Mouse (Mus musculus) cerebellum, postnatal 36 days (tissue): ENCODE measurements at regions not wholly inside any gene's neighbourhood (a gene's known extent, or its start where the extent isn't known, plus 50 kb on each side); places are given as distances from the start of the nearest gene placed in this dataset.
"Not testable (repeated sequence)": the region's sequence is repeated elsewhere in the genome, so short reads cannot be mapped to it uniquely, and the experiment has no call there.

Experiments used
- DNase-seq, 2 experiments: peaks; one replicate each; pipeline ENCODE4 v3.0.0; 2021 to 2022; ENCODE audit warnings: mixed read lengths in 2 of 2

DNA sequence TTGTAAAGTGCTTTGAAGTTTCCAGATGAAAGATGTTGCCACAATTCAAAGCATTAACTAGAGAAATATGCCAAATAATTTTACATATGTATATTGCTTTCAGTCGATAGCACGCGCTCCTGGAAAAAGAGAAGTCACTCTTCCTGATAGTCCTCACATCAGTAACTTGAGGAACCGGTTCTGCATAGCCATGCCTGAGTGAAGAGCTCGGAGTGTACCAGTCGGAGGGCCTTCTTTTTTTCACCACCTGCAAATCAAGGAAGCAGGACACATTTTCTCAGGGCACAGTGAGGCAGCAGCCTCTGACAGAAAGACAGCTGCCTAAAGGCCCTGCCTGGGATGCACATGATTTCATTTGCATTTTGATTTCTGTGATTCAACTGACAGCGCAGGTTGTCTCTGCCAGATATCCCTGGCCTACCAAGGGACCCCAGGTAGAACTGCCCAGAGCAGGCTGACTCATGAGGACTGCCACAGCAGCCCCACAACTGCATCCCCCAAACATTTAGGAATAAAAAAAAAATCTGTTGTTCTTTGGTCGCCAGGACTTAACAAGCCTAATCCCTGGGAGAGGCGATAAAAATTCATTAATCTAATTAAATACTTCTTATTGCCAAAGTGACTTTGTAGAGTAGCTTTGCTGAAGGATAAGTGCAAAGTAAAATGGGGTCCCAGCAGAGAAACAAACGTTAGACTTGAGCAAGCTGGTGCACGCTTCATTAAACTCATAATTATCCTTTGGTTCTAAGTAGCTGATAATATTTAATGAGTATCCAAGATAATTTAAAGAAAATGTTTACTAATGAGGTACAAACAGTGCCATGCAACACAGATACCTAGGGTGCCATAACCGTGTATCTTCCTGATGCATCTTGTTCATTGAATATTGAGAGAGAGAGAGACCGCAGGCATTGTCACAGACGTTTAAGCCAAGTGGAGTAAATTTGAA lies 202.7 kb downstream of the Faxc start:
- no peak for DNase-seq

DNA sequence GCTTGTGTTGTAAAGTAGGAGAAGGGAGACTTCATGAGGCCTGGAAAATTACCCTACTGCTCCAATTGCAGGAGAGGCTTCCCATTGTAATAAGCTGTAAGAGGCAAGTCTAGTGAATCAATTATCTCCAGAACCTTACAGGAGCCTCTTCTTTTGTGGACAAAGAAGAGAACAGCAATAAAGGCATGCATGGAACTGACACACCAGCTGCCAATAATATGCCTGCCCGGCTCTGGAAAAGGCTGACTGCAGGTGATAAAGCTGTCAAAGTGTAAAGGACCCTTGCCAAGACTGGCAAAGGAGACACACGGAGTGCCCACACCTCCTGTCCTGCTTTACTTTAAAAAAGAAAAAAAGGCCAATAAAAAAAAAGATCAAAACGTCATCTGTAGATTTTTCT lies 209.0 kb downstream of the Faxc start:
- no peak for DNase-seq

DNA sequence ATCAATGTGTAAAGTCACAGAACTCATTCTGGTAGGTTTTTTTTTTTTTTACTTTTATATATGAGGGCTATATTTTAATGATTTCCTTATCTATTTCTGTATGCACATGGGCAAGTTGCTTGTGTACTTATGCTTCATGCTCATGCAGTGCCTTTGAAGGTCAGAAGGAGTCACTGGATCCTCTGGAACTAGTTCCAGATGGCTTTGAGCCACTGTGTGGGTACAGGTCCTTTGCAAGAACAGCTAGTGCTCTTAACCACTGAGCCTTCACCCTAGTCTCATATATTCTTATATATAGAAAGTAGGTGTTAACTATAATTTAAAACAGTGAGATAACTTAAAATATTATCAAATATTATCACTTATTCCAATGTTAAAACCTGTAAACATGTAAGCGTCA lies 212.4 kb downstream of the Faxc start:
- DNase-seq, result no peak

DNA sequence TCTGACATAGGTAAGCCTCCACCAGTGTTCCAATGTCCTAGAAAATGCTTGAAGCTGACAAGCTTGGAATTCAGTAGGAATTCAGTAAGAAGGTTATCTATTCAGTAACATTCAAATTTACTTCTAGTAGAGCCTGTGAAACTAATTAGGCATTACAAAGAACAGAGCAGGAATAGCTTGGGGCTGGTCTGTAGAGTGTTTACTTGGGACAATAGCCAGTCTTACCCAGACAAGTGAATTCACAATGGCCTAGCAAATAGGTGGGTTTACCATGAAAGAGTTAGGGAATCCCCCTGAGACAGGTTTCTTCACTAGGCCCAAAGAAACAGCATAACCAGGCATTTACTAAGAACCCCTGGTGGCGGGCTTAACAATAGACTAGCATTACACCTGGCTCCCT lies 212.5 kb upstream of the Fbxl4 start:
- not testable (repeated sequence) for DNase-seq

DNA sequence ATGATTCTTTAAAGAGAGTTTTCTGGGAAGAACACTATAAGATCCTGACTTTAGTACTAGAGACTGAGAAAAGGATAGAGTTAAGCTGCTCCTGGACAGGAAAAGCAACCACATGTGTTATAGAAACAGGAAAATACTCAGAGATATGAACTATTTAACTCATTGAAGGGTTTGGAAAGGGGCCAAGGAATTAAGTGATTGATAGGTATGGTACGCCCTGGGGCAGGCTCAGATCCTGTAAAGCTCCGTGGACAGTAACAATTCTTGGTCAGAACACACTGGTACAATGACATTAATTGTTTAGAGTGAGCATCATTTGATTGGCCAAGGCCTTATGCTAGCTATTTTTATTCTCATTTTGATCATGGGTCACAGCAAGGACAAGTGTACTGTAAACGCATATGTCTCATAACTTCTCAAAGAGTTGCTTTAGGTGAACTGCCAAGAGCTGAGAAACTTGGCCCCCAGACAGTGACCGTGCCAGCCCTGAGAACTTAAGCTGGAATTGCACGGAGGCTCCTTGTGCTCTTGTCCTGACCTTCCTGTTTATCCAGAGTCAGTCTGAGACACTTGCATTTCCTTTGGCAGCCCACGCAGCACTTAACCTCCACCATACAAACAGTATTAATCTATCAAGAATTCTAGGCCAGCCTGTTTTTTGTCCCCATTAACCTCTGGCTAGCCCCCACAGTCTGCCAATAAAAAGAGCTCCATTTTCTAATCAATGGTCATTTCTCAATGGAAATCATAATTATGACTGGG lies 210.5 kb upstream of the Fbxl4 start:
- DNase-seq, result no peak

DNA sequence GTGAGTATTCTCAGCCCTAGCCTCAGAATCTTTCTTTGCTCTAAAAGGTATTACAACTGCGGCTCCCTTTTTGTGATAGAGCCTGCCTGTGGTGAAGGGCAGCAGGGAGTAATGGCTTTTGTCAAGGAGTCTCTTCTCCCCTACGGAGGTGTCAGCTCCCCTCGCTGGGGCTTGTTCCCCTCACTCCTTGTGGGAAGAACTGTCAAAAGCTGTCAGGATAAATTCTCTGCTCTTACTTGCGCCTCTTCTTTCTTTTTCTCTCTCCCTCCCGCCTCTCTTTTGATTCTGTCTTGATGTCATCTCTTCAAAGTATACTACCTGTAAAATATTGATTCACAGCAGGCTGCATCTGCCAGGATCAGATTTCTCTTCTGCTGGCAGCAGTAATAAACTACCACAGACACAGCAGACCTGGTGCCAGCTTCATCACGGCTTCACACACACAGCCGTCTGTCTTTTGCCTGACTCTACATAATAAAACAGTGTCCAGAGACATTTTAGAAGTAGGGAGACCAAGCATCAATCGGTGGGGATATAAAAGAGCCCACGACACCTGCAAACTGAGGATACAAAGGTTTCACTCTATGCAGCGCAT lies 205.3 kb upstream of the Fbxl4 start:
- no peak for DNase-seq

DNA sequence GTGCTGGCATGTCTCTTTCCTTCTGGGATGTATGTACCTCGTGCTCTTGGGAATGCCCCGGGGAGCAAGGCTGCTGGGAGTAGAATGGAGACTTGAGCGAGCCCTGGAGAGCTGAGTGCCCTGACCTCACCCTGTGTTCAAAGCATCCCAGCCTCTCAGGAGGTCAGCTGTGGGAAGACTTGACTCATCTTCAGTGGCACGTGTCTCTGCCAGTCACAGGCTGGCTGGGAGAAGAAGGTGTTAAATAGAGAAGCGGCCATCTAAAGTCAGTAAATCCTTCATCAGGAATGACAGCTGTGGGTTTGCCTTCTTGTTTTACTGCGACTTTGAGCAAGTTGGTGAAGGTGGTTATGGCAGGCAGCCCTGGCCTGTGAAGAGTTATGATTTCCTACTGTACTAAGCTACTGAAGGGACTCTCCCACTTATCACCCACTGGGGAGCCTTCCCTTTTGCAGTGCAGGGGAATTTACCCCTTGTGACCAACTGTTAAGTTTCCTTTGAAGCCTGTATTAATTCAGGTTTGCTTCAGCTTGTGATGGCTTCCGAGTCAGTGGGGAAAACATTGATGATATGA lies 204.3 kb upstream of the Fbxl4 start:
- no peak for DNase-seq

DNA sequence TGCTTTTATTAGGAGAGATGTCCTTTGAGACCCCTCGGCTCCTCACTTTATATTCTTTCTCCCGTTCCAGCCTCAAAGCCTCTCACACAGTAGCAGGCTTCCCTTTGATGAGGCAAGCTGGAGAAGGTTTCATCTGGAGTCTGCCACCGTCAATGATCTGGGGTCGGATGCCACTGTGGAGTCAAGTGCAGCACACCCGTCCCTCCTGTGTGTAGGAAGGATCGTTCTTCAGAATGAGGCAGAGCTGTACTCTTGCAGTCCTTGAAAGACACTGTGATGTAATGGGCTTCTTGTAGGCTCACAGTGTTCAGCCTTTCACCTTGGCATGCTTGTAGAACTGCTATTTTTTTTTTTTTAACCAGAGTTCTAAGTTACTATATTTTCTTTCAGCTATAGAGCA lies 203.7 kb upstream of the Fbxl4 start:
- DNase-seq, result no peak

DNA sequence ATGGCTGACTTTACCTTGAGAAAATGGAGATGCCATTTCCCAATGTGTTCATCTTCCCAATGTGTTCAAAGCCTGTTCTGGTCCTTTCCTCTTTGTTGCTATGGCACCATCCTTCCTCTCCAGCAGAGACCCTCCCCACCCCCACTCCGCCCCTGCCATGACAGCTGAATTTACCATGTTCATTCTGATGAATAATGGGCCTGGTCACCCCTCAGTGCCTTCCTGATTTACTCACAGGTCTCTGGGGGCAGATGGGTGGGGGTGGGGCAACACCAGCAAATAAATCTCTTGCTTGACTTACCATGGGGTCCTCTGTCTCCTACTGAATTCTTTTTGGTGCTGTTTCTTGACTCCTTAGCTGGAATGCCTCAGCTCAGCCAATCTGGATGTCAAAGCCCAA lies 170.9 kb upstream of the Fbxl4 start:
- no peak for DNase-seq

DNA sequence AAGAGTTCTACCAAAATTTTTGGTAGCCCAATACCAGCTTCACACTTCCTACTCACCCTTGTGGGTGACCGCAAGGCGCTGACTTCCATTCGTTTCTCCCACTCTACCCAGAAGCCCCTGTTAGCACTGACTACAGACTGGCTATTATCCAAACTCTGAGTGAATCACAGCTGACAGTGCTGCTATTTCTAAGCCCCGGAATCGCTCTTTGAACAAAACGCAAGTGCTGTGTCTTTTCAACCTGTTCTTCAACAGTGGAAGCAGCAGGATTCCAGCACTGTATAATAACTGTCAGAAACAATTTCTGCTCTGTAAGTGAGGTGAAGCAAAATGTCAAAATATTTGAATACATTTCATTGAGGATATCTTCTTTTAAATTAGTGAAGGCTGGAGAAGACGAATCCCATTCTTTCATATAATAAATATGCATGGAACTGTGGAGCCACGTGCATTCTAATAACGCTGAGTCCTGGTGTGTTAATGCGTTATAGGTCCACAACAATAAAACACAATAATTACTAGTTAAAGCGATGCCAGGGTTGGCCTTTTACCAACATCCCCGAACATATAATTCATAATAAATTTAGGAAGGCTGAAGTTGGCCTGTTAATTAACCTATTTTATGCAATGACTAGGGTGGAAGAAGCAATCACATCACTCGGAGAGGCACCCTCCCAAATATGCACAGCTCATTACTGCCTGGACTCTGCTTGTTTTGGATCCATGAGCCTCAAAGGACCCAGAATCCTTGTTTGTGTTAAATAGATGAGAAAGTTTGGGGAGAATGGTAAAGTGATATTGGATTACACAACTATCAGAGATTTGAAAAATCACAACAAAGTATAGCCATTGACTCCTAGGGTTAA lies 169.0 kb upstream of the Fbxl4 start:
- no peak for DNase-seq

DNA sequence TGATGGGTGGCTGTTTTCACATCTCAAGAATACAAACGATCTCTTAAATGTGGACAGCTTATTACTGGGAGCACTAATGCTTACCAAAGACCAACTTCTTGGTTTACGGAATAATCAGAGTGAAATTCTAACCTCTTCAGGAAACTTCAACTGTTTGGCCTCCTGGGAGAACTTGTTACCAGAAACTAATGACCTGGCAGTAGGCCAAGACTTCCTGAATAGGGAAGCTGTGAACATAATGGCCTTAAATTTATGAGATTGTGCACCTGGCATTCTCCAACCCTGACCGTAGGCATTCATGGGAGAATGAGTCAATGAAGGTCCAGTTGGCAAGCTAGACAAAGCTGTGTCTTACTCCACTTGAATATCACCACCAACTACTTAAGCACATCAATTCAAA lies 160.8 kb upstream of the Fbxl4 start:
- DNase-seq, result no peak

DNA sequence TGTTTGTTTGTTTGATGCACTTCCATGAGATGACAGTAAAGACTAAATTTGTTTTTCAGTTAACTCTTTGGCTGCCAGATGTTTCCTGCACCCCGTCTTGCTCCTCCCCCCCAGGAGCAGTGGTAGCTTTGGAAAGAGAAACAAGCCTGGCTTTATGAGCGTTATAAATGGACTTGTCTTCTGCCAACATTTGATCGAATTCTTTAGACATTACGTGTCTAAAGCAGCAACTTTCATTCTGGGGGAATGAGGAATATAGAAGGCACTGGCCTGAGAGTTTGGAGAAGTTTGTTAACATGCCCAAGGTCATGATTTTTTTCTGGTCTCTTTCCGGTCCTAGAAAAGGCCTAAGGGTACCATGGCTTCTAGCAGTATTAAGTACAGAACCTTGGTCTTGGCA lies 148.8 kb upstream of the Fbxl4 start:
- DNase-seq, result no peak

DNA sequence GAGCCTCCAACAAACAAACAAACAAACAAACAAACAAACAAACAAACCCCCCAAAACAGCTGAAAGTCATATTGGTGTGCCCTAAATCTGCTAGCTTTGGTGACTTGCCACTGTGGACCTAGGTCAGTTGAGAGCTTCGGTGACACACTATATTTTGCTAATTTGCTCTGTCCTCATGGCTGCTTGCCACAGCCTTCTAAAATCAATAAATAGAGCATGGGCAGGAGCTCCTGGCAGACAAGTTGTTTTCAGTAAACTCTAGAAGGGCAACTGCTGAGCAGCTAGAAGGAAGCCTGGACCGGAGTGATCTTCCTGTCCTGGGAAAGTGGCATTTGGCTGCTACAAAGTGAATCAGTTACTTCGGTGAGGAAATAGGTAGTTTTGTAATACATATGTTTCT lies 119.7 kb upstream of the Fbxl4 start:
- DNase-seq, result no peak

DNA sequence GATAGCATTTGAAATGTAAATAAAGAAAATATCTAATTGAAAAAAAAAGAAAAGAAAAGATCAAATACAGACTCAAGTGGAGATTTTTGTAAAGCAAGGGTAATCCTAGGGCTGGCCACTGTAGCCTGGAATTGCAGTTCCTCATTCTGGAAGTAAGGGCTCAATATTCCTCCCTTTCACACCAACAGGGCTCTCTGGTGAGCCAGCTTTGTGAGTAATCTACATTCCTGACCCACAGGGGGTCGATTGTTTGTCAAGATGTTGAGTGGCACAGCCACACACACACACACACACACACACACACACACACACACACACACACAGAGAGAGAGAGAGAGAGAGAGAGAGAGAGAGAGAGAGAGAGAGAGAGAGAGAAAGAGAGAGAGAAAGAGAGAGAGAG lies 107.1 kb upstream of the Fbxl4 start:
- not testable (repeated sequence) for DNase-seq

DNA sequence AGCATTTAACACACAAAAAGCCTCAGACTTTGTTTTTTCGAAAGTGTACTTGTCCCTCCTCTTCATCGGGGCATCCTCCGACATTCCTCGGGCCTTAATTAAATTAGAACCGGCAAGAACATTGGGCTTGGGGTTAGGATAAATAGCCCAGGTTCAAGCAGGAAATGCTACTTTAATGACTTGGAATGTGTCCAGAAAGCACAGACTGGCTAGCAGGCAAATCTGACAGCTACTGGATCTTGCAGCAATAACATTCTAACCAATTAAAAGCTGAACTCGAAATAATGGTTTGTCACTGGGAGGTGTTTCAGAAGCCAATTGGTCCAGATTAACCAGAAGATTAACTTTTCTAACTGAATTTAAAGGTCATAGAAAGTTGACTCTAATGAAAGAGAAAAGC lies 93.4 kb upstream of the Fbxl4 start:
- no peak for DNase-seq

DNA sequence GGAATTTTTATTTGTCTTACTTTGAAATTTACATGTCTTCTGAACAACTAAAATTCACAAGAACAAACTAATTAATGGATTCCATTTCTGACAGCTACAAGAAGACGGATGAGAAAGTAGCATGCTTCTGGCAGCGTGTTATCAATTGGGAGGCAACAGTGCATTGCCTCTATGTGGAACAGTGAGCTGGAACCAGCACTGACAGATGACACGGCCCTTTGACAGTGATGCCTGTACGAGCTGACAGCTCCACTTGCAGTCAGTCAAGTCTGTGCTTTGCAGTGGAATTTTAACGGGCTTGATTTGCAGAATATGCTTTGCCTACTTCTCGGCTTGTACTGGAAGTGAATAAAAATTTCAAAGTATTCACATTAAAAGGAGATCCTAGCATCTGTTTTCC lies 88.3 kb upstream of the Fbxl4 start:
- DNase-seq, result no peak

DNA sequence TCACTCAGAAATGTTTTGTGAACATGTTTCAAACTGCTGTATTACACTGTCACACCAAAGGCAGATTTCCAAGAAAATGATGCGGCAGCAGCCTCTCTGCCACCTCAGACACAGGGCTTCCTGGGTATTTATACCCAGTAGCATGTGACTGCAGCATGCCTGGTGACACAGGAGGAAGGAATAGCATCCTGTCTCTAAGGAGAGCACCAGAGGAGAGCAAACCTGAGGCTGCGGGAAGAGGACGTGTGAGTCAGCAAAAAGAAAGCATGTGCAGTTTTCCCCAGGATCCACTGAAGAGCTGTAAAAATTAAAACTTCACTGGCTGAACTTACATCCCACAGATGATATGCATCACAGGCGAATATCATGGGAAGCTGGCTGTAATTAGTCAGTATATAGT lies 83.2 kb upstream of the Fbxl4 start:
- no peak for DNase-seq

DNA sequence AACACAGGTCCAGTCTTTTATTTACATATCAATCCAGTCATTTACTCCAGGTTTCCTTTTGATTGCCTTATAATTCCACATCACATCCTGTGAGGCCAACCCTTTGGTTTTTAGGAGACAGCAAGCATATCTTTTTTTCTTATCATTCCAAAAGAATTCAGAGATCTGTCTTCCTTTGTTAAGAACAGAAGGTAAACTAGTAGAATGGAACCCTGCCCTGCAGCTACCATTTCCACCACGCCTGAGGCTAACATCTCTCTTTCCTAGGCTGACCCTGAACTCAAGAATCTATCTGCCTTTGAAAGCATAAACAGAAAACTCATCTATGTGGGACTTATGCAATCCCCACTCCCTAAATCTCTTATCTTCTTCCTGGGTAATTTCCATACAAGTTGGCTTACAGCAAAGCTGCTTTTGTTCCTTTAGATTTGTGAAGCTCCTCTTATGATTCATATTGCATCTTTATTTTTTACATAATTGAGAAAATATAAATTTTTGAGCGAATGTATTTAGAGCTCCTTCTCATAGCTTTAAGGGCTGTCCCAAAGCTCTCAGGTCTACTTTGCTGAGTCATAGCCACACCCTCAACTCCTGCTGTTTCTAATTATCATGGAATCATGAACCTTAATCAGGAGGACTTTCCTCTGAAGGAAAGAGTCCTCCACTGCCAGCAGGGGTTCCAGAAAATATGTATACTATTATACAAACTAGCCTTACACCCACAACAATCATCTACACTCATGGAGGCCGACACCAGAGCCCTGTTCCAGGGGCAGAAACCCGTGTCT lies 74.6 kb upstream of the Fbxl4 start:
- no peak for DNase-seq

DNA sequence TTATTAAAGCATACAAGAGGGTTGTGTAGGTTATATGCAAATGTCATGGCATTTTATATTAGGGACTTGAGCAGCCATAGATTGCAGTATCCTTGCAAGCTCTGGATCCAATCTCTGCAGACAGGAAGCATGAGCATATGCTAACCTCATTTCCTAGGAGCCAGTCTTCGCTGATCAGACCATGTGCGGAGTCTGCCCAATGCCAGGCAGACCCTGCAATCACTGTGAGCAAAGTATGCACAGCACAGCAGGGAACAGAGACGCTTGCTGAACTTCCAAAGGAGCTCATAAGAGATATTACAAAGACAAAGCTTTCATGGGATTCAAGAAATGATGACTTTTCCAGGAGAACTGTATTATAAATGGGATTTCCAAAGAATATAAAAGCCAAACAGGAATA lies 65.2 kb upstream of the Fbxl4 start:
- DNase-seq, result no peak

DNA sequence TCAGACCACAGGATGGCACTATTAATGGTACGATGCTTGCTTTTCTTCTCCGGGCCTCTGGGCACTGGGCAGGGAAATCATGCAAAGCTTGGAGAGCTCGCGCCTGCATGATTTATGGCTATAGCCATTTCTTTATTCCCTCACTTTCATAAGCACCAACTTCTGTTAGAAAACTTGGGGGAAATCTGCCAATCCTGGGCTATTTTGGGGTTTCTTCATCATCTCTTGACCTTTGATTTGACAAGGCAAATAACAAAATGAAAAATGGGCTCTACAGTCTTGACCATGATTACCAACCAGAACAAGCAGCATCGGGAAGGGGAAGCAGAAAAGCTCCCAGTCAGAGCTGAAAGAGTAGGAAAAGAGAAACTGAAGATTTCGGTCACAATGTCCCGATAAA lies 57.1 kb upstream of the Fbxl4 start:
- no peak for DNase-seq

DNA sequence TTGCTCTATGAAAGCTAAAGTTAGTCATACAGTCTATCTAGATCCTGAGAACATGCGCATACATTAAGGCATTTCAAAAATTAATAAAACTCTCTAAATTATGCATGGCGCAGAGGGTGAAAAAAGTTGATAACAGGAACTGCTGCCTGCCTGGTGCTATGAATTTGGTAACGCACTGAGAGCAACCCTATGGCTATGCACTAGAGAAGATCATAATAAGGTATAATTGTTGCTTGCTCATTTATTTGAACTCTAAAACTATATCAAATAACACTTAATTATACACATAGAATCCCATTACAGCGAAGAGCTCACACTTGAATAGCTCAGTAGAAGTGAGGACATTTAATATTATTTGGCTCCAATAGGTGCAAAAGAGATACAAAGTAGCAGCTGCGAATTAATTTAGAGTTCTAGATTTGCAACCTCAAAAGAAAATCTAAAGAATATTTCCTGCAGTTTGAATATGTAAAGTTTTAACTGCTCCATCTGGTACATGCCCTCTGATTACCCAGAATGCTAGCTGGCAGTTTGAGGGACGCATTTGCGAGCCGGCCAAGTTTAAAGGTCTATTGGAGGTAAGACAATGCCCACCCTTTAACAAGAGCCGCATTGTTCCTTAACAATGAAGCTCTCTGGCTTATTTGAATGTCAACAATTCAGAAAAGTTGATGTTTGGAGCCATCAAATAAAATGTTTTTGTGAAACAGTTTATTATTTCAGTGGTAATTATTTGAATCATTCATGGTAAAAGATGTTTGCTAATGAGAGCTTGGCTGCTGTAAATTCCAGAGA lies 56.0 kb upstream of the Fbxl4 start:
- DNase-seq, result no peak
